Mouse (Mus musculus): ENCODE measurements around the gene Nrd1. TPM values are rescaled to one million over a fixed set of nuclear protein-coding genes. Genes with fewer than 3 reads are reported as not detected.

The Nrd1 gene
- polyA plus RNA-seq, 1 experiment: 14.6 TPM

GRCm38 (mm10) chr4:109021976-109022375 is 21.5 kb downstream of the Nrd1 start:
- H3K9me3 ChIP-seq: no peaks in the 10 kb centered on the region
- no peaks in the 10 kb centered on the region; the same call in 1 of the 2 replicates for H3K4me1 ChIP-seq
- H3K4me3 ChIP-seq (replicated peaks): no peak overlapping the region
- H3K27me3 ChIP-seq (replicated peaks): no peaks in the 10 kb centered on the region
- peaks cover 89% of the 10 kb centered on the region for H3K36me3 ChIP-seq (replicated peaks; ENCODE audit: low read length)
- TF ChIP-seq FLI1 (IDR thresholded peaks at IDR 0.05; ENCODE audit: low read length) (no peak), GATA1 (IDR thresholded peaks at IDR 0.05; ENCODE audit: borderline replicate concordance, low read length) (no peak)

GRCm38 (mm10) chr4:109025061-109025460 is 24.6 kb downstream of the Nrd1 start:
- no peak for TF ChIP-seq FLI1 (IDR thresholded peaks at IDR 0.05; ENCODE audit: low read length)
- TF ChIP-seq GATA1 (IDR thresholded peaks at IDR 0.05; ENCODE audit: borderline replicate concordance, low read length): no peak
- no peak overlapping the region for H3K4me3 ChIP-seq (replicated peaks)
- H3K27me3 ChIP-seq (replicated peaks): no peaks in the 10 kb centered on the region
- no peaks in the 10 kb centered on the region for H3K9me3 ChIP-seq
- peaks cover 88% of the 10 kb centered on the region for H3K36me3 ChIP-seq (replicated peaks; ENCODE audit: low read length)
- H3K4me1 ChIP-seq: peaks cover 7% of the 10 kb centered on the region

- peaks cover 90% of the 10 kb centered on the region for H3K36me3 ChIP-seq (replicated peaks; ENCODE audit: low read length)
Measured at GRCm38 (mm10) chr4:109026543-109026942, 26.1 kb downstream of the Nrd1 start.

GRCm38 (mm10) chr4:109029857-109030256 is 29.4 kb downstream of the Nrd1 start:
- H3K4me3 ChIP-seq (replicated peaks): no peak overlapping the region
- H3K4me1 ChIP-seq: peaks cover 7% of the 10 kb centered on the region
- H3K9me3 ChIP-seq: no peaks in the 10 kb centered on the region
- H3K36me3 ChIP-seq (replicated peaks; ENCODE audit: low read length): peaks cover 94% of the 10 kb centered on the region
- no peak for TF ChIP-seq FLI1 (IDR thresholded peaks at IDR 0.05; ENCODE audit: low read length)
- no peak for TF ChIP-seq GATA1 (IDR thresholded peaks at IDR 0.05; ENCODE audit: borderline replicate concordance, low read length)
- H3K27me3 ChIP-seq (replicated peaks): no peaks in the 10 kb centered on the region

More at GRCm38 (mm10) chr4:109026543-109026942, 26.1 kb downstream of the Nrd1 start:
- no peak for TF ChIP-seq FLI1 (IDR thresholded peaks at IDR 0.05; ENCODE audit: low read length)
- TF ChIP-seq GATA1 (IDR thresholded peaks at IDR 0.05; ENCODE audit: borderline replicate concordance, low read length): no peak
- Histone ChIP-seq H3K4me1 (peaks cover 7% of the 10 kb centered on the region), H3K9me3 (no peaks in the 10 kb centered on the region), H3K4me3 (replicated peaks) (no peak overlapping the region), H3K27me3 (replicated peaks) (no peaks in the 10 kb centered on the region)

- TF ChIP-seq GATA1 (IDR thresholded peaks at IDR 0.05; ENCODE audit: borderline replicate concordance, low read length) (no peak), FLI1 (IDR thresholded peaks at IDR 0.05; ENCODE audit: low read length) (no peak)
- peaks cover 7% of the 10 kb centered on the region for H3K4me1 ChIP-seq
- H3K36me3 ChIP-seq (replicated peaks; ENCODE audit: low read length): peaks cover 92% of the 10 kb centered on the region
Measured at GRCm38 (mm10) chr4:109030266-109030665, 29.8 kb downstream of the Nrd1 start.

GRCm38 (mm10) chr4:109036327-109036726 is 35.9 kb downstream of the Nrd1 start:
- H3K9me3 ChIP-seq: no peaks in the 10 kb centered on the region
- TF ChIP-seq GATA1 (IDR thresholded peaks at IDR 0.05; ENCODE audit: borderline replicate concordance, low read length) (no peak), FLI1 (IDR thresholded peaks at IDR 0.05; ENCODE audit: low read length) (no peak)
- peaks cover 88% of the 10 kb centered on the region for H3K36me3 ChIP-seq (replicated peaks; ENCODE audit: low read length)
- H3K27me3 ChIP-seq (replicated peaks): no peaks in the 10 kb centered on the region
- no peak overlapping the region for H3K4me3 ChIP-seq (replicated peaks)
- no peaks in the 10 kb centered on the region for H3K4me1 ChIP-seq

More at GRCm38 (mm10) chr4:109030266-109030665, 29.8 kb downstream of the Nrd1 start:
- Histone ChIP-seq H3K9me3 (no peaks in the 10 kb centered on the region), H3K4me3 (replicated peaks) (no peak overlapping the region), H3K27me3 (replicated peaks) (no peaks in the 10 kb centered on the region)

- peaks cover 98% of the 10 kb centered on the region for H3K36me3 ChIP-seq (replicated peaks; ENCODE audit: low read length)
- H3K4me3 ChIP-seq (replicated peaks): no peak overlapping the region
- H3K27me3 ChIP-seq (replicated peaks): no peaks in the 10 kb centered on the region
- no peaks in the 10 kb centered on the region for H3K9me3 ChIP-seq
- TF ChIP-seq FLI1 (IDR thresholded peaks at IDR 0.05; ENCODE audit: low read length) (no peak), GATA1 (IDR thresholded peaks at IDR 0.05; ENCODE audit: borderline replicate concordance, low read length) (no peak)
- no peaks in the 10 kb centered on the region for H3K4me1 ChIP-seq
Measured at GRCm38 (mm10) chr4:109042739-109043138, 42.3 kb downstream of the Nrd1 start.

- H3K27me3 ChIP-seq (replicated peaks): no peaks in the 10 kb centered on the region
- no peaks in the 10 kb centered on the region for H3K4me1 ChIP-seq
- no peaks in the 10 kb centered on the region for H3K9me3 ChIP-seq
- H3K36me3 ChIP-seq (replicated peaks; ENCODE audit: low read length): peaks cover 98% of the 10 kb centered on the region
- TF ChIP-seq GATA1 (IDR thresholded peaks at IDR 0.05; ENCODE audit: borderline replicate concordance, low read length) (no peak), FLI1 (IDR thresholded peaks at IDR 0.05; ENCODE audit: low read length) (no peak)
- no peak overlapping the region for H3K4me3 ChIP-seq (replicated peaks)
Measured at GRCm38 (mm10) chr4:109043294-109043693, 42.8 kb downstream of the Nrd1 start.

GRCm38 (mm10) chr4:109043756-109044155 is 43.3 kb downstream of the Nrd1 start:
- Histone ChIP-seq H3K4me3 (replicated peaks) (no peak overlapping the region), H3K27me3 (replicated peaks) (no peaks in the 10 kb centered on the region), H3K4me1 (no peaks in the 10 kb centered on the region), H3K9me3 (no peaks in the 10 kb centered on the region), H3K36me3 (replicated peaks; ENCODE audit: low read length) (peaks cover 98% of the 10 kb centered on the region)
- TF ChIP-seq FLI1 (IDR thresholded peaks at IDR 0.05; ENCODE audit: low read length): no peak
- no peak for TF ChIP-seq GATA1 (IDR thresholded peaks at IDR 0.05; ENCODE audit: borderline replicate concordance, low read length)

- peaks cover 98% of the 10 kb centered on the region for H3K36me3 ChIP-seq (replicated peaks; ENCODE audit: low read length)
- H3K4me3 ChIP-seq (replicated peaks): no peak overlapping the region
- TF ChIP-seq GATA1 (IDR thresholded peaks at IDR 0.05; ENCODE audit: borderline replicate concordance, low read length): no peak
- H3K9me3 ChIP-seq: no peaks in the 10 kb centered on the region
- H3K4me1 ChIP-seq: peaks cover 16% of the 10 kb centered on the region
- no peaks in the 10 kb centered on the region for H3K27me3 ChIP-seq (replicated peaks)
Measured at GRCm38 (mm10) chr4:109048258-109048657, 47.8 kb downstream of the Nrd1 start.

- no peak overlapping the region for H3K4me3 ChIP-seq (replicated peaks)
- no peaks in the 10 kb centered on the region for H3K9me3 ChIP-seq
- TF ChIP-seq GATA1 (IDR thresholded peaks at IDR 0.05; ENCODE audit: borderline replicate concordance, low read length) (no peak), FLI1 (IDR thresholded peaks at IDR 0.05; ENCODE audit: low read length) (no peak)
- peaks cover 16% of the 10 kb centered on the region for H3K4me1 ChIP-seq
- H3K36me3 ChIP-seq (replicated peaks; ENCODE audit: low read length): peaks cover 100% of the 10 kb centered on the region
- H3K27me3 ChIP-seq (replicated peaks): no peaks in the 10 kb centered on the region
Measured at GRCm38 (mm10) chr4:109052282-109052681, 51.8 kb downstream of the Nrd1 start.

Measured in megakaryocyte, embryonic 14.5 days (primary cell).